Comparison of ENCODE assay signal across 9 mouse cellular contexts in the genomic region with DNA sequence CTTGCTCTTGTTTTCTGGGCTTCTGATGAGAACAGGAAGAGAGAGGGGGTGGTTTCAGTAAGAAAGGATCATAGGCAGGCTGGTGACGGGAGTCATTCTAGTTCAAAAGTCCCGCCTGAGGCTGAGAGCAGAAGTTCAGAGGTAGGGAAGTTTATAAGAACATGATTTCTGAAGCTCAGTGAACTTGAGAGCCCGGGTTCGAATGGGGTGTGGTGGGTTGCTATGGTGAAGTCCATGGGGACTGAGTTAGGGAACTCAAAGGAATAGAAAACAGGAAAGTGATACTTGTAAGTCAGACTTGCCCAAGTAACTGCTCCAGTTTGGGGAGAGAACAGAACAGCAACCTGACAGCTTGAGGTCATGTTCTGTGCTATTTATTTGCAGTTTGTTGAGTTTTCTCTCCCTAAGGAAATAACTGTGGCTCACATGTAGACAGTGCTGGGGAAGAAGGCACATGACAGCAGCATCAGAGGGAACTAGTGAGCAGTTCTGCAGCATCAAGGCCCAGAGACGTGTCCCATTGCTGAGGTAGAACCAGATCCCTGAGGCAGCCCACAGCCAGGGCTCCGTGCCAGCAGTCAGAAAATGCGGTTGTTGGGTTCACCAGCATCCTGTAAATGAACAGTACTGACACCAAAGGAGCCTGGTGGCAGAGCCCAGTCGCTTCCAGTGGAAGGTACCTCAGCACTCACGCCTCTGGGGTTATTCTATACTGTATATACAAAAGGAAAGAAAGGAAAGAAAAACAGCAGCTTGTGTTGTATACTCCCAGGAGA. TPM values are rescaled to one million over a fixed set of nuclear protein-coding genes. Genes with fewer than 3 reads are reported as not detected.
DNase-seq lines count a peak whose midpoint lies in the region; ATAC-seq lines count a peak whose summit lies in the region.
"Had no signal": no experiment of that assay in that cellular context is flagged by ENCODE, and none has a peak within 500 bp of the region (broad histone marks: within the 10 kb centered on the region; RNA-seq: fewer than 3 reads in every experiment).

No protein-coding gene starts in this region.

- DNase-seq in heart, adult 8-10 months (ENCODE audit: low spot score): no peak
- DNase-seq in B cell, adult 2 months: peak; percentile 37 to 45
- DNase-seq in cerebellum, adult 11-12 months: peak; percentile 60
- peak; percentile 40 to 41 for DNase-seq in heart, postnatal 14 days
- DNase-seq in frontal cortex, postnatal 36 days (ENCODE audit: low spot score in 2 of 2): no peak
- no peak for DNase-seq in forebrain, embryonic 11.5 days (ENCODE audit: low spot score)

- no peak overlapping the region for H3K4me2 ChIP-seq in heart, embryonic 13.5 days
- H3K4me2 ChIP-seq in forebrain, embryonic 11.5 days (ENCODE audit: low read depth, low read length, severe bottlenecking): no peak overlapping the region

- intact Hi-C loops in heart, postnatal 14 days (cut with DNase I): no loop called here

- H3K27me3 ChIP-seq in heart, embryonic 13.5 days (replicated peaks): no peaks in the 10 kb centered on the region
- no peaks in the 10 kb centered on the region for H3K27me3 ChIP-seq in forebrain, embryonic 11.5 days (ENCODE audit: control insufficient read depth, insufficient read depth, low read length)

- 61% methylated on average over 9 of the region's 9 CpGs for WGBS in heart, embryonic 13.5 days
- WGBS in forebrain, embryonic 11.5 days: 81% methylated on average over 9 of the region's 9 CpGs

- H3K4me3 ChIP-seq in heart, embryonic 13.5 days: no peak overlapping the region
- no peak overlapping the region for H3K4me3 ChIP-seq in forebrain, embryonic 11.5 days (ENCODE audit: low read depth, low read length)
- H3K4me3 ChIP-seq: myocyte had no signal

- H3K4me1 ChIP-seq in heart, embryonic 13.5 days: peaks cover 48% of the 10 kb centered on the region
- no peaks in the 10 kb centered on the region for H3K4me1 ChIP-seq in forebrain, embryonic 11.5 days (replicated peaks; ENCODE audit: control insufficient read depth, insufficient read depth, low read length)

- no peak overlapping the region for H3K9ac ChIP-seq in heart, embryonic 13.5 days
- no peak overlapping the region for H3K9ac ChIP-seq in forebrain, embryonic 11.5 days (ENCODE audit: low read length)

- ATAC-seq in heart, embryonic 13.5 days (ENCODE audit: extremely low read depth, insufficient number of reproducible peaks, low FRiP score, low TSS enrichment): no peak
- ATAC-seq in megakaryocyte progenitor cell, adult 5-6 weeks (replicated peaks; ENCODE audit: poor library complexity): peak; percentile 61
- ATAC-seq in forebrain, embryonic 11.5 days (replicated peaks; ENCODE audit: low FRiP score): no peak

- peaks cover 10% of the 10 kb centered on the region for H3K36me3 ChIP-seq in heart, embryonic 13.5 days
- no peaks in the 10 kb centered on the region for H3K36me3 ChIP-seq in forebrain, embryonic 11.5 days (ENCODE audit: control insufficient read depth, insufficient read depth, low read length)

- H3K27ac ChIP-seq in heart, embryonic 13.5 days (replicated peaks): 0 out of 2 replicates have a peak overlapping the region, but pooled peaks have one; percentile 9
- no peak overlapping the region for H3K27ac ChIP-seq in forebrain, embryonic 11.5 days (ENCODE audit: low read depth, low read length)

- H3K9me3 ChIP-seq in heart, embryonic 13.5 days: no peaks in the 10 kb centered on the region
- no peaks in the 10 kb centered on the region for H3K9me3 ChIP-seq in forebrain, embryonic 11.5 days (ENCODE audit: control insufficient read depth, low read length)

RNA-seq across cellular contexts. Expression of a gene that starts 52.4 kb away (rescaled TPM):
- polyA plus RNA-seq in heart, embryonic 13.5 days (2015; fragmentation: Nextera tagmentation; extraction: Ambion mirVana): 11.2 and 13.3 TPM in 2 replicates
- total RNA-seq in heart, adult 8-10 months (2022): 10 to 100 TPM; 22.4 to 27.6 (median 24.2) TPM
- 10 to 100 TPM; 37.7 to 41.7 TPM for total RNA-seq in heart, postnatal 14 days (2021)
- 5.1 and 5.9 TPM in 2 replicates for total RNA-seq in megakaryocyte progenitor cell, adult 5-6 weeks (2015)
- total RNA-seq in megakaryocyte progenitor cell, adult 5-6 weeks (2017): 7.7 and 10.1 TPM in 2 replicates
- 42.7 and 44.6 TPM in 2 replicates for polyA plus RNA-seq in forebrain, embryonic 11.5 days (2014; fragmentation: Nextera tagmentation; extraction: Ambion mirVana)

Comparison
In these comparisons a context has a peak if more than half of its experiments do, and no peak if none do; other contexts are left out.
1. DNase-seq: peak in B cell, adult 2 months (2 of 2), cerebellum, adult 11-12 months (single experiment) and heart, postnatal 14 days (2 of 2); none in heart, adult 8-10 months (single experiment), frontal cortex, postnatal 36 days (0 of 2) and forebrain, embryonic 11.5 days (single experiment).